Mouse (Mus musculus): Measurements from ENCODE around the gene Lpar1. TPM values are rescaled to one million over a fixed set of nuclear protein-coding genes. Genes with fewer than 3 reads are reported as not detected.

The Lpar1 gene
- total RNA-seq, 1 experiment, result 44.2 TPM

GRCm38 (mm10) chr4:58462990-58463389 lies 90.7 kb downstream of the Lpar1 start:
- no peak for DNase-seq (ENCODE audit: low read depth, low spot score)
- Histone ChIP-seq H3K27ac (ENCODE audit: insufficient read depth, low read depth, low read length, poor library complexity, severe bottlenecking) (no peak overlapping the region), H3K4me3 (ENCODE audit: insufficient read depth in 1 of 2, low read depth in 1 of 2, low read length in 2 of 2, poor library complexity in 1 of 2, severe bottlenecking in 1 of 2) (no peak overlapping the region), H3K9ac (ENCODE audit: insufficient read depth, low read depth, low read length, poor library complexity, severe bottlenecking) (no peak overlapping the region), H3K36me3 (ENCODE audit: control insufficient read depth, insufficient read depth, low read length, poor library complexity, severe bottlenecking) (no peaks in the 10 kb centered on the region), H3K4me1 (ENCODE audit: control insufficient read depth in 2 of 2, insufficient read depth in 2 of 2, low read length in 2 of 2, poor library complexity in 1 of 2) (no peaks in the 10 kb centered on the region), H3K9me3 (ENCODE audit: control insufficient read depth, insufficient read depth, low read depth, low read length) (no peaks in the 10 kb centered on the region)
- TF ChIP-seq CHD2 (IDR thresholded peaks at IDR 0.05; ENCODE audit: low read depth, low read length) (no peak), ZC3H11A (IDR thresholded peaks at IDR 0.05; ENCODE audit: borderline replicate concordance, low read depth, low read length) (no peak), MAFK (IDR thresholded peaks at IDR 0.05; ENCODE audit: insufficient read depth, low read depth, low read length) (no peak), HCFC1 (IDR thresholded peaks at IDR 0.05; ENCODE audit: borderline replicate concordance, insufficient read depth, low read length) (no peak), ZNF384 (IDR thresholded peaks at IDR 0.05; ENCODE audit: low read depth, low read length) (no peak)
- in situ Hi-C loops (cut with MboI; ENCODE audit: low sequenced_read_pairs in 2 of 2, unreplicated experiment in 2 of 2), result no loop called here

- no peak overlapping the region for H3K27ac ChIP-seq (ENCODE audit: insufficient read depth, low read depth, low read length, poor library complexity, severe bottlenecking)
- H3K4me3 ChIP-seq (ENCODE audit: insufficient read depth in 1 of 2, low read depth in 1 of 2, low read length in 2 of 2, poor library complexity in 1 of 2, severe bottlenecking in 1 of 2), result no peak overlapping the region
- no peak overlapping the region for H3K9ac ChIP-seq (ENCODE audit: insufficient read depth, low read depth, low read length, poor library complexity, severe bottlenecking)
- H3K9me3 ChIP-seq (ENCODE audit: control insufficient read depth, insufficient read depth, low read depth, low read length), result no peaks in the 10 kb centered on the region
- in situ Hi-C loops (cut with MboI; ENCODE audit: low sequenced_read_pairs in 2 of 2, unreplicated experiment in 2 of 2), result no loop called here
- no peak for DNase-seq (ENCODE audit: low read depth, low spot score)
- H3K4me1 ChIP-seq (ENCODE audit: control insufficient read depth in 2 of 2, insufficient read depth in 2 of 2, low read length in 2 of 2, poor library complexity in 1 of 2), result no peaks in the 10 kb centered on the region
- H3K36me3 ChIP-seq (ENCODE audit: control insufficient read depth, insufficient read depth, low read length, poor library complexity, severe bottlenecking), result no peaks in the 10 kb centered on the region
- TF ChIP-seq HCFC1 (IDR thresholded peaks at IDR 0.05; ENCODE audit: borderline replicate concordance, insufficient read depth, low read length) (no peak), CHD2 (IDR thresholded peaks at IDR 0.05; ENCODE audit: low read depth, low read length) (no peak), ZNF384 (IDR thresholded peaks at IDR 0.05; ENCODE audit: low read depth, low read length) (no peak), MAFK (IDR thresholded peaks at IDR 0.05; ENCODE audit: insufficient read depth, low read depth, low read length) (no peak), ZC3H11A (IDR thresholded peaks at IDR 0.05; ENCODE audit: borderline replicate concordance, low read depth, low read length) (no peak)
Measured at GRCm38 (mm10) chr4:58462586-58462985, 91.1 kb downstream of the Lpar1 start.

GRCm38 (mm10) chr4:58453334-58453733 lies 100.4 kb downstream of the Lpar1 start:
- Histone ChIP-seq H3K4me1 (ENCODE audit: control insufficient read depth in 2 of 2, insufficient read depth in 2 of 2, low read length in 2 of 2, poor library complexity in 1 of 2) (no peaks in the 10 kb centered on the region), H3K9me3 (ENCODE audit: control insufficient read depth, insufficient read depth, low read depth, low read length) (no peaks in the 10 kb centered on the region), H3K27ac (ENCODE audit: insufficient read depth, low read depth, low read length, poor library complexity, severe bottlenecking) (no peak overlapping the region), H3K9ac (ENCODE audit: insufficient read depth, low read depth, low read length, poor library complexity, severe bottlenecking) (no peak overlapping the region), H3K36me3 (ENCODE audit: control insufficient read depth, insufficient read depth, low read length, poor library complexity, severe bottlenecking) (no peaks in the 10 kb centered on the region), H3K4me3 (ENCODE audit: insufficient read depth in 1 of 2, low read depth in 1 of 2, low read length in 2 of 2, poor library complexity in 1 of 2, severe bottlenecking in 1 of 2) (no peak overlapping the region)
- no peak for DNase-seq (ENCODE audit: low read depth, low spot score)
- in situ Hi-C loops (cut with MboI; ENCODE audit: low sequenced_read_pairs in 2 of 2, unreplicated experiment in 2 of 2), result no loop called here
- TF ChIP-seq ZC3H11A (IDR thresholded peaks at IDR 0.05; ENCODE audit: borderline replicate concordance, low read depth, low read length) (no peak), MAFK (IDR thresholded peaks at IDR 0.05; ENCODE audit: insufficient read depth, low read depth, low read length) (no peak), CHD2 (IDR thresholded peaks at IDR 0.05; ENCODE audit: low read depth, low read length) (no peak), ZNF384 (IDR thresholded peaks at IDR 0.05; ENCODE audit: low read depth, low read length) (no peak), HCFC1 (IDR thresholded peaks at IDR 0.05; ENCODE audit: borderline replicate concordance, insufficient read depth, low read length) (no peak)

GRCm38 (mm10) chr4:58448825-58449224 lies 104.9 kb downstream of the Lpar1 start:
- H3K9me3 ChIP-seq (ENCODE audit: control insufficient read depth, insufficient read depth, low read depth, low read length), result no peaks in the 10 kb centered on the region
- H3K4me3 ChIP-seq (ENCODE audit: insufficient read depth in 1 of 2, low read depth in 1 of 2, low read length in 2 of 2, poor library complexity in 1 of 2, severe bottlenecking in 1 of 2), result no peak overlapping the region
- no peak for TF ChIP-seq CHD2 (IDR thresholded peaks at IDR 0.05; ENCODE audit: low read depth, low read length)
- TF ChIP-seq ZC3H11A (IDR thresholded peaks at IDR 0.05; ENCODE audit: borderline replicate concordance, low read depth, low read length), result no peak
- DNase-seq (ENCODE audit: low read depth, low spot score), result no peak
- no peak overlapping the region for H3K9ac ChIP-seq (ENCODE audit: insufficient read depth, low read depth, low read length, poor library complexity, severe bottlenecking)
- no peak overlapping the region for H3K27ac ChIP-seq (ENCODE audit: insufficient read depth, low read depth, low read length, poor library complexity, severe bottlenecking)
- no peaks in the 10 kb centered on the region for H3K4me1 ChIP-seq (ENCODE audit: control insufficient read depth in 2 of 2, insufficient read depth in 2 of 2, low read length in 2 of 2, poor library complexity in 1 of 2)
- no peaks in the 10 kb centered on the region for H3K36me3 ChIP-seq (ENCODE audit: control insufficient read depth, insufficient read depth, low read length, poor library complexity, severe bottlenecking)
- in situ Hi-C loops (cut with MboI; ENCODE audit: low sequenced_read_pairs in 2 of 2, unreplicated experiment in 2 of 2), result no loop called here

- Histone ChIP-seq H3K4me3 (ENCODE audit: insufficient read depth in 1 of 2, low read depth in 1 of 2, low read length in 2 of 2, poor library complexity in 1 of 2, severe bottlenecking in 1 of 2) (no peak overlapping the region), H3K4me1 (ENCODE audit: control insufficient read depth in 2 of 2, insufficient read depth in 2 of 2, low read length in 2 of 2, poor library complexity in 1 of 2) (no peaks in the 10 kb centered on the region), H3K9ac (ENCODE audit: insufficient read depth, low read depth, low read length, poor library complexity, severe bottlenecking) (no peak overlapping the region), H3K36me3 (ENCODE audit: control insufficient read depth, insufficient read depth, low read length, poor library complexity, severe bottlenecking) (no peaks in the 10 kb centered on the region), H3K27ac (ENCODE audit: insufficient read depth, low read depth, low read length, poor library complexity, severe bottlenecking) (no peak overlapping the region), H3K9me3 (ENCODE audit: control insufficient read depth, insufficient read depth, low read depth, low read length) (no peaks in the 10 kb centered on the region)
- in situ Hi-C loops (cut with MboI; ENCODE audit: low sequenced_read_pairs in 2 of 2, unreplicated experiment in 2 of 2), result no loop called here
- TF ChIP-seq ZNF384 (IDR thresholded peaks at IDR 0.05; ENCODE audit: low read depth, low read length), result no peak
- no peak for TF ChIP-seq CHD2 (IDR thresholded peaks at IDR 0.05; ENCODE audit: low read depth, low read length)
- no peak for TF ChIP-seq HCFC1 (IDR thresholded peaks at IDR 0.05; ENCODE audit: borderline replicate concordance, insufficient read depth, low read length)
- TF ChIP-seq MAFK (IDR thresholded peaks at IDR 0.05; ENCODE audit: insufficient read depth, low read depth, low read length), result no peak
- TF ChIP-seq ZC3H11A (IDR thresholded peaks at IDR 0.05; ENCODE audit: borderline replicate concordance, low read depth, low read length), result no peak
- DNase-seq (ENCODE audit: low read depth, low spot score), result no peak
Measured at GRCm38 (mm10) chr4:58447841-58448240, 105.9 kb downstream of the Lpar1 start.

Measured in ES-E14 (cell line).